Mouse (Mus musculus) activated CD4-positive, CD25-positive, alpha-beta regulatory T cell, adult 4 months (primary cell): ENCODE data around the gene Kcnk16. TPM values are rescaled to one million over a fixed set of nuclear protein-coding genes. Genes with fewer than 3 reads are reported as not detected.
"Not testable (repeated sequence)": the region's sequence is repeated elsewhere in the genome, so short reads cannot be mapped to it uniquely, and the experiment has no call there.

ENCODE experiments used
- ATAC-seq: one replicate; pipeline ENCODE4 v1.8.0; 2017
- polyA plus RNA-seq, 2 experiments: library from polyadenylated mRNA; unstranded; fragments of 100-300 nt; shearing (Covaris generic); gene quantifications; one replicate each; pipeline ENCODE4 v1.2.1; 2017

The Kcnk16 gene
- polyA plus RNA-seq, result not detected

DNA sequence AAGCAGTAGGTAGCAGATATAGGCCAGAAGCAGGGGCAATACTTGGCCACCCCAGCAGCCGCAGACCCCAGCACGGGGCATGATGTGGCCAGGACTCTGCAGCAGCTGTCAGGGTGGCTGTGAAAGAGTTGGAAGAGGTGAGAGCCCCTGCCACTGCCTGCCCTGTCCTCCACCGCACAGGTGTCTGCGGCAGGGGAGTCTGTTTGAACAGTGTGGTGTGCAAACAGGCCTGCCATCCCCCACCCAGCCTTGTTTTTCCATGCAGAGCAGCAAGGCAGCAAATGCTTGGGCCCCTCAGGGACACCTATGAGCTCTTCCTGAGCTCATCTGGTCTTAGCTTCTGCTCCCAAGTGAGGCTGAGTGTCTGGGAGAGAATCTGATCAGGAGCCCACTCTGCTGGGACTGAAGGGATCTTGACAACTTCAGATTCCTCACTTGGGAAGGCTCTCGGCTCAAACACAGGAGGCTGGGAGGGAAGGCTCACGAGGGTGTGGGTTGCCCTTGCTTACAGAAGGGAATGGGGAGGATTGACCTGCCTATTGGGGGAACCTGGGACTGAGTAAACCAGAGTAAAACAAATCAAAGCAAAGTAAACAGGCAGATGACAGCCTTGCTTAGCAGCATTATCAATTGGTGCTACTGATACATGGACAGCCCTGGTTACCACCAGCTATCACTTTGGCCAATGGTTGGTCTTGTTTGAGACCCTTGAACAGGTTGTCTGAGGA lies at the start of gene Kcnk16:
Kcnk16 (minus strand) TSS at position 118 of the 728 bp plus-strand sequence.
- no peak for ATAC-seq

DNA sequence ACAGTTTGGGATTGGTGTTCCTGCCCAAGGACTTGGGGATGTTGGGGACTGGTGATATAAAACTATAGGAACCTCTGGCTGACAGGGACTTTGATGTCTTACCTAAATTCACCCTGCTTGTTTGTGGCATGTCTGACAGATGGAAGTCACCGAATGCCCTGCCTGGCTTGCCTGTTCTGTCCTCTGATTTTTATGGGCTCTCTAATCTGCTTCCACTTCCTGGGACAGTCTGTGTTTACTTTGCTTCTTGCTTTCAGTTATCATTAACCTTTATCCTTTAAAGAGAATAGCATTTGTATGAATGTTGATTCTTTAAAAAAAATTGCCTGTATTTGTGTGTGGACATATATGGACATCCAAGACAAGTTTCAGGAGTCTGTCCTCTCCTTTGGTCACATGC lies 46.1 kb upstream of the Kcnk16 start:
- no peak for ATAC-seq

DNA sequence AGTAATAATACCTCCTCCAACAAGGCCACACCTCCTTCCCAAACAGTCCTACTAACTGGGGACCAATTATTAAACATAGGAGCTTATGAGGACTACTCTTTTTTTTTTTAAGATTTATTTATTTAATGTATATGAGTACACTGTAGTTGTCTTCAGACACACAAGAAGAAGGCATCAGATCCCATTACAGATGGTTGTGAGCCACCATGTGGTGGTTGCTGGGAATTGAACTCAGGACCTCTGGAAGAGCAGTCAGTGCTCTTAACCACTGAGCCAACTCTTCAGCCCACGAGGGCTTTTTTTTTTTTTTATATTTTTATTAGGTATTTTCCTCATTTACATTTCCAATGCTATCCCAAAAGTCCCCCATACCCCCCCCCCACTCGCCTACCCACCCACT lies 36.1 kb upstream of the Kcnk16 start:
- ATAC-seq, result not testable (repeated sequence)

DNA sequence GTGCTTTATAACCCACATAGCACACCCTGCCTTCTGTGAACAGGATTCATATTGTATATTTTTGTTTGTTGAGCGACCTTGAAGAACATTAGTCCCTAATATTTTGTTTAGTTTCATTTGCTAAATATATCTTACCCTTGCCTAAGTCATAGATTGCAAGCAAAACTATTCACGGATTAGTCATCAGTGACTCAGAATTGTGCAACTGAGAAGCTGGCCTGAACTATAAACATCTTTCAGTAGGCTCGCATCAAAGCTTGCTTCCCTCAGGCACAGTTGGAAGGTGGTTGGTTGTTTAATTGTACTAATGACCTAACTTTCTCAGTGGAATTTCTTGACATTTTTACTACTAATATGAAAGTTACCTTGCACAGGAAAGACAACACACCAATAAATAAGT lies 29.1 kb upstream of the Kcnk16 start:
- ATAC-seq, result no peak

DNA sequence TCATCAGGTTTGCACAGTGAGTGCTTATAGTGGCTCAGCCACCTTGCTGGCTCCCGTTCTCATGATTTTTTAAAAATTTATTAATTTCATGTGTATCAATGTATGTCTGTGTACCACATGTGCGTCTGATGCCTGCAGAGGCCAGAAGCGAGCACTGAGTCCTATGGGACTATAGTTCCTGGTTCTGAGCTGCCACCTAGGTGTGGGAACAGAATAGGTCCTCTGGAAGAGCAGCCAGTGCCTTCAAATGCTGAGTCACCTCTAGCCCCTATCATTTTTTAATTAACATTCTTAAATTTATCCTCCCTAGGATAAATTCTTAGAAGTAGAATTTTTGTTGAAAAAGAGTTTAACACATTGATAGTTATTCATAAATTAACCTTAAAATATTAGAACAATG lies 28.6 kb upstream of the Kcnk16 start:
- no peak for ATAC-seq

DNA sequence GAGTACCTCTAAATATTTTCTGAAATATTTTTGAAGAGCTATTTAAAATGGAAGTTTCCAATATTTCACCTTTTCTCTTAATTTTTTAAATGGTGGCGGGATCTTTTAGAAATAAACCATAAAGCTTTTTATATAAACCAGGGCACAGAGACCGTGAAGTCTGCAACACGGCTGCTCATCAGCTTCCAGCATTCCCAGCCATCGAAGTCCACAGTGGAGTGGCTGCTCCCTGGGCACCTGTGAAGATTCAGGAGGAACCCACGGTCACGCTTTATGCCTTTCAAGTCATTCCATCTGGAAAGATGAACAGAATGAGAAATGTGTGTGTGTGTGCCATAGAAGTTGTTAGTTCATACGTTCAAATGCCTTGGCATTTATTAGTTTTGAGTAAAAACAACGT lies 25.9 kb upstream of the Kcnk16 start:
- no peak for ATAC-seq

DNA sequence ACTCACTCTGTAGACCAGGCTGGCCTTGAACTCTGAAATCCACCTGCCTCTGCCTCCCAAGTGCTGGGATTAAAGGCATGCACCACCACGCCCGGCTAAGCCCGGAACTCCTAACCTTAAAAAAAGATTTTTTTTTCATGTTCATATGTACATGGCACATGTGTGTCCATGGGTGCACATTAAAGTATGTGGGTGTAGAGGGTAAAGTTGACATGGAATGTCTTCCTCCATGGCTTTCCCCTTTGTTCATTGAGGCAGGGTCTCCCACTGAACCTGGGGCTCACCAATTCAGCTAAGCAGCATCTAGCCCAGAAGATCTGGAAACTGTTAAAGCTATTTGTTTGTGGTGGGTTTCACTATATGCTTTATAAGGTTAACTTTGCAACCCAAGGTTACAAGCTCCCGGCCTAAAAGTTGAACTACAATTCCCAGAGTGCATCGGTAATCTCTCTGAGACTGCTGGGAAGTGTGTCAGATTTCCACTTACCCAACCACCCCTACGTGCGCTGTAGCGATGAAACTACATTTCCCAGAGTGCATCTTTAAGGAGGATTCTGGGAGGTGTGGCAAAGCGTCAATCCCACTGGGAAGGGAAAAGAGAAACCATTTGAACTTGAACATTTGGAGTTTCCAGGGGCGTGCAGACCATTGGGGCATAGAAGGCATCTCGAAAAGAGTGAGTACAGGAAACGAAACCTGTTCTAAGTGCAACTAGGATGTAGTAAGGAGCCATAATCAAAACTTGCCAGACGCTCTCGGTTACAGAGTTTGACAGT lies 25.3 kb upstream of the Kcnk16 start, which contains the start of gene Nudt13:
Nudt13 (plus strand) TSS at position 581 of the 776 bp plus-strand sequence.
- ATAC-seq, result peak; percentile 100

DNA sequence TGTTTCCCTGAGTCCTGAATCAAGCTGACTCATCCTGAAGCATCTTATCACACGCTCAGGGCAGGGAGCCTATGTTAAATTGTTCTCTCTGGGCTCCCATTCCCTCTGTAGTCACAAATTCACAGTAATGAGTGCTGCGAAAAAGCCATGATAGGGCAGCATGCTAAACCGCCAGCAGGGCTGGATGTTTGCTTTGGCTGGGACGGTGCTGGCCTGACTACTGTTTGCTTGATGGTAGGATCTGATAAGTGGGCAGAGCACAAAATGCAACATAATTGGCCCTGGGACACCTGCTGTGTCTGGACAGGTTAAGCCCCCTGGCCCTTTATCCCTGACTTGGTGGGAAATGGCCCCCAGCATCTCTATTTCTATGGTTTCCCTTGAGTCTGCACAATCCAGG lies 22.4 kb upstream of the Kcnk16 start:
- ATAC-seq, result no peak

DNA sequence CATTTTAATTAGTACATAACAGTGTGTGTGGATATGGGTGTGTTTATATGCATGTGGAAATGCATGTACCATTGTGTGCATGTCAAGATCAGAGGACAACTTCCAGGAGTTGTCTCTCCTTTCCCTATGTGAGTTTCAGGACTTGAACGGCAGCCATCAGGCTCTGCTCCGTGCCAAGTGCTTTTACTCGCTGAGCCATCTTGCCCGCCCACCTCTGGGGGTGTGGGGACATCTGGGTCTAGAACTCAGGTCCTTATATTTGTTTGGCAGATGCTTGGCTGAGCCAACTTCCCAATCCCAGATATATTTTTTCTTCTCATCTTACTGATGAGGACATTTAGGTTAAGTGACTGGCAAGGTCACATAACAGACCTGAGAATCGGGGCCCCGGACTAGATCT lies 578 bp downstream of the Kcnk16 start:
- ATAC-seq, result no peak

DNA sequence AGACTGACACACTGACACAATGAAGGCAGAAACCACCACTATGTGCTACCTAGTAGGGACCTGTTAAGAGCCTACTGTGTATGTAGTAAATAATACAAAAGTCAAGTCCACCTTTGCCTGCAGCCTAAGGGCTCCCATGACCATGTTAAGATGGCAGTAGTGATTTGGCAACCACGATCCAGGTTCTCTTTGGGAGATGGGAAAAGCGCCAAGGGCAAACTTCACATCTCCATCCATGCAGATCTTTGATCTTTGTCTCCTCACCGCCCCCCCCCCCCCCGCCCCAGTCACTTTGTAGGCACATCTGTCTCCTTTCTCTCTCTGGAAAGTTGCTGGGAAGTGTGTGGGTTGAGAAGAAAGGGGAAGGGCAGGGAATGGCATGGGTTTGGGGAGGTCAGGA lies 6.7 kb downstream of the Kcnk16 start:
- ATAC-seq, result no peak

DNA sequence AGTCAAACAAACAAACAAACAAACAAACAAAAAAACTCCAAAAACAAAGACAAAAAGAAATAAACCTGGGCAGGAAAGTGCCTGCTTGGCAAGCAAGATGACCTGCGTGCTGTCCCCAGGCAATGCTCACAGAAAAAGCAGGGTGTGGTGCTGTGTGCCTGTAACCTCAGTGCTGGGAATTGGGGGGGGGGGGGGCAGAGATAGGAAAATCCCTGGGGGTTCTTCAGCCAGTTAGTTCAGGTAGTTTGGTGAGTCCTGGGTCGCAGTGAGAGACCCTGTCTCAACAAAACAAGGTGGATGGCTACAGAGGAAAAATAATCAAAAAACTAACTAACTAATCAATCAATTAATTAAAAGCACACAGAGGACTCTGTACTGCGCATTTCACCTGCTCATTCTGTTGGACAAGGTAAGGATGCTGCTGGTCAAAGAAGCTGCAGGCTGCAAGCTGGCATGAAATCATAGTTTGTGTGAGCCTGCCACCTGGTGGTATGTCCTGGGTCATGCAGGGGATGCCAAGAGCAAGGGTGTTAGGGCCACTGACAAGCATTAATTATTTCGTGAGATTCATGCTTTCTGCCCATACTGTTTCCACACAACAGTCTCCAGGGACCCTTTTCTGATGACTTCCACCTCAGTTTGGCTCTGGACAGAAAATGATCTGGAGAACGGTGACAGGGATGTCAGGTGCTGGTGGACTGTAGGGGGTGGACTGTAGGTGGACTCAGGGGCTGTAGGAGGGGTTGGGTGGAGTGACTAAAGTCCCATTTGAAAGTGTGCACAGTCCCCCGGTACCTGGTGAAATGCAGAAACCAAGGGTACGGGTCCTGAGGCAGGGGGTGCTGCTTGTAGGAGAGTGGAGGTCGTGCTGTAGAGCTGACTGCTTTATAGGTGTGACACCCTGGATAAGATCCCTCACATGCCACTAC lies 10.6 kb downstream of the Kcnk16 start:
- ATAC-seq, result peak; percentile 36

DNA sequence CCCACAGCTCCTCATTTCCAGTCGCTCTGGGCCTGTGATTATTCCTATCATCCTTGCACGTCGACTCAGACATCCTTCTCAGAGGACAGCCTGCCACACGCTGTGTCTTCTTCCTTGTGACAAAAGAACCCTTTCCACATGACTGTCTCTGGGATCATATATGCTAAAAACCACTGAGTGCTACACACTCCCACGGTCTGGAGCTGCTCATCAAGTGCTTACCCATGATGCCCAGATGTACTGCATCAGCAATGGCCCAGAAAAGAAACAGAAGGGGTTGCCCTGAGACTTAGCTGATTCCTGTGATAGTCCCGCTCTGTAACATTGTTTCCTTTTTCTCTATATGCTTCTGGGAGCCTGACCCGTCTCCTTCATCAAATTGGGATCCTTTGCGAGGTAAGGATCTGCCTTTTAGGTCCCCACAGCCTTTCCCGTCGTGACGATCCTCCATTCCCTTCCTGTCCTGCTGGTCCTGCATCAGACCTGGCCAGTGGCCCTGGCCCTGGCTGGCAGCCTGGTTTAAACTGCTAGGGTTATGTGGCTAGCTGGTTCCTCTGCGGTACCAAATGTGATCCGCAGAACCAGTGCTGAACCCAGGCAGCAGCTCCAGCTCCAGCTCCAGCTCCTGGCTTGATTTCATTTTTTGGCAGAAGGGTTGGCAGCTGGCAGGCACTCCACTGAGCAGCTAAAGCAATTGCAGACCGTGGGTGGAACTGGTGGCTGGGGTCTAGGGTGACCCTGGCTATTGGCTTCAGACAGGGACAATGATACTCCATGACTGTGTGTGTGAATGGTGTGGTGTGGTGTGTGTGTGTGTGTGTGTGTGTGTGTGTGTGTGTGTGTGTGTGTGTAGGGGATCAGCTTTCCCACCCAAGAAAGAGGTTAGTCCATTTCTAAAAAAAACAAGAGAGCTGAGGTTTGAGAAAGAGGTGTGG lies 18.5 kb downstream of the Kcnk16 start:
- ATAC-seq, result no peak

DNA sequence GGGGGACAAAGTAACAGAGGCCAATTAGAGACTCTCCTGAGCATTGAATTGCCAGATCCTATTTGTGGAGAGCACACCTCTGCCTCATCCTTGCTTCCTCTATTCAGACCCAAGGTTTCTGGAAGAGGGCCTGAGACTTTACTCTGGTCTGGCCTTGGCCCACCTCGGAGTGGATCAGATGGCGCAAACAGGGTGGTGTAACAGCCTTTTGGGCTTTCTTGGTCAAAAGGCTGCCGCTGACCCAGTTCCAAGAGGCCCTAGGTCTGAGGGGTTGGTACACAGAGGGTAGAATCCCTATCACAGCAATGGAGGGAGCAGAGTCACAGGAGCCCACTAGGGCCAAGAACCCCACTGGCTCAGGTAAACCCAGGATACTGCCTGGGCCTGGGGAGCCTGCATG lies 21.0 kb downstream of the Kcnk16 start:
- ATAC-seq, result no peak

DNA sequence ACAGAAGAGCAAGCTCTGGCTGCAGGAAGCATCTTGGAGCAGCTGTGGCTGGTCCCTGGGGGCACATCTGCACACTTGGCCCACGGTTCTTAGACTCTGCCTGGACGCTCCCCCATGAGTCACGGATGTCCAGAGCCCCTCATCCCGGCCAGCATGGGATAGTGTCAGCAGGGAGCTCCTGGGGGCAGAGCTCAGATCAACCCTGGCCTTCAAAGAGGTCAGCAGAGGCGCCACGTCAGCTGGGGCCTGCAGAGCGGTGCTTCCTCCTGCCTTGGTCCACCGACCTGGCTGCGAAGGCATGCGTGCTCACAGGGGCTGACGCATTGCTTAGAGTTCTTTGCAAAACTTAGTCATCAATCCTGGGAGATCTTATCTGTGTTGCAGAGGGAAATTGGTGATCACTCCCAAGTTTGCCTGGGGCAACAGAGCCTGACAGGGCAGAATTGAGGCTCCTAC lies 22.2 kb downstream of the Kcnk16 start:
- ATAC-seq, result no peak

DNA sequence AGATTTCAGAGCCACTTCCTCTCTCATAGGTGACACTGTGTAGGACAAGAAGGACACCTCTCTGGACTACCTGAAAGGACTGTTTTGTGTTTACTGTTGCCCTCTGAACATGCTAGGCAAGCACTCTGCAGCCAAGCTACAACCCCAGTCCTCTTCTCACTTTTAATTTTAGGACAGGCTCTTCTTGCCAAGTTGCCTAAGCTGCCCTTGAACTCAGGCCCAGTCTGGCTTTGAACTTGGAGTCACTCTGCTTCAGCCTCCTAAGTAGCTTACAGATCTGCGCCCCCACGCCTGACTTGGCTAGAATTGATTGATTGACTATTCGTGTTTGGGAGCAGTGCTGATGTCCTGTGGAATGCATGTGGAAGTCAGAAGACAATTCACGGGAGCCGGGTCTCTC lies 23.1 kb downstream of the Kcnk16 start:
- no peak for ATAC-seq

DNA sequence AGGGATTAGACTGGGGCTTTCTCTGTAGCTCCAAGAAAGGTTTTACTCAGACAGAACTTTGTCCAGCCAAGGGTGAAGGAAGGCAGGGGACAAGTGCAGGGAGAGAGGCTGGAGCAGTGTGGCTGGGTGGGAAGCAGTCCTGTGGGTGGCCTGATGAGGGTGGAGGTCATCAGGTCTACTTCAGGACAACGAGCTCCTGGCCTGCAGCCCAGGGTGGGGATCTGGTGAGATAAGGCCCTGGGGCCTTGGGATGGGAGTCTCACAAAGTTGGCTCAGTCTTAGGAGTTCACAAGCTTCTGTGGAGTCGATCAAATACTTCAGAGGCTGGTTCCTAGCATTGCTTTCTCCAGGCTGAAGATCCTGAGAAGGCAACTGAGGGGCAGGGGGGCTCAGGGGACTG lies 23.7 kb downstream of the Kcnk16 start:
- no peak for ATAC-seq

DNA sequence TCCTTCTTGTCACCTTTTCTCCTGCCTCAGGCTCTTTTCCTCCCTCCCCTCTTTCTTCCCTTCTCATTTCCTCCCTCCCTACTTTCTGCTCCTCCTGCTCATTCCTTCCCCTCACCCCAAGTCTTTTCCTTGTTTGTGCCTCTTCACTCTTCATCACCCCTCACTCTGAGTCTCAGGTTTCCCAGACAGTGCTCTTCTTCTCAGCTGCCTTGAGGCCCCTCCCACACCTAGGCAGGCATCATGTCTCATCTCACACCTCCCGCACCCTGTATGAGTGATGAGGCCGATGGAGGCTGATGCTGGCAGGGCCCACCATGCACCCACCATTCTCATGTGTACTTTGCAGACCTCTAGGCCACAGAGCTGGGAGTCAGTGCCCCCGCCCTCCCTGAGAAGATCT lies 25.8 kb downstream of the Kcnk16 start:
- ATAC-seq, result no peak

DNA sequence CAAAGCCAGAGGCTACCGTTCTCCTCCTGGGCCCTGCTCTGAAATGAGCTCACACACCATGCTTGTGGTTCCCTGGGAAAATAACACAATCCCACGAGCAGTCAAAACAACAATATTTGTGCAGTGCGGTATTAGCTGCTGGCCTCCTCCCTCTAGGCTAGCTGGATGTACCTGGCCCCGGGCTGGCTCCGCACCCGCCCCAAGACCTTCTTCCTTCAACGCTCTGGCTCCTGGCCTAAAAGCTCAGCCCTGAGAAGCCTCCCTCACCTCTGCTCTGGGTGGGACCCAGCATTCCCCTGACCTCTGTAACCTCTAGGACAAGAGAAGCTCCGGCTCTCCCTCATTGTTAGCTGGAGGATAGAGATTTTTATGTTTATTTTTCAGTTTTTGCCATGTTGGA lies 26.5 kb downstream of the Kcnk16 start:
- no peak for ATAC-seq

DNA sequence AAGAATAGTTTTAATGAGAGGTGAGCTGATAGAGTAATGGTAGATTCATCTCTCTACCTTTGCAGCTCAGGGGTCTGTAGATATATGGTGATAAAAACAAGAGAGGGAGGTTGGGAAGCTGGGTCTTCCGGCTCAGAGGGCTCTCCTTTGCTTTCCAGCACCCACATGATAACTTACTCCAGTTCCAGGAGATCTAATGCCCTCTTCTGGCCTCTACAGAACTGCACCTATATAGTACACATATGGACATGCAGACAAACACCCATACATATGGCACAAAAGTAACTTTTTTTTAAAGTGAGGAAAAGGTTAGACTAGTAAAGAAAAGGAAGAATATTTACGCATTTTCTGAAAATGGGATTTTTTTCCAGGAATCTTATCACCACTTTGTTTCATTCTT lies 34.6 kb downstream of the Kcnk16 start:
- ATAC-seq, result no peak

DNA sequence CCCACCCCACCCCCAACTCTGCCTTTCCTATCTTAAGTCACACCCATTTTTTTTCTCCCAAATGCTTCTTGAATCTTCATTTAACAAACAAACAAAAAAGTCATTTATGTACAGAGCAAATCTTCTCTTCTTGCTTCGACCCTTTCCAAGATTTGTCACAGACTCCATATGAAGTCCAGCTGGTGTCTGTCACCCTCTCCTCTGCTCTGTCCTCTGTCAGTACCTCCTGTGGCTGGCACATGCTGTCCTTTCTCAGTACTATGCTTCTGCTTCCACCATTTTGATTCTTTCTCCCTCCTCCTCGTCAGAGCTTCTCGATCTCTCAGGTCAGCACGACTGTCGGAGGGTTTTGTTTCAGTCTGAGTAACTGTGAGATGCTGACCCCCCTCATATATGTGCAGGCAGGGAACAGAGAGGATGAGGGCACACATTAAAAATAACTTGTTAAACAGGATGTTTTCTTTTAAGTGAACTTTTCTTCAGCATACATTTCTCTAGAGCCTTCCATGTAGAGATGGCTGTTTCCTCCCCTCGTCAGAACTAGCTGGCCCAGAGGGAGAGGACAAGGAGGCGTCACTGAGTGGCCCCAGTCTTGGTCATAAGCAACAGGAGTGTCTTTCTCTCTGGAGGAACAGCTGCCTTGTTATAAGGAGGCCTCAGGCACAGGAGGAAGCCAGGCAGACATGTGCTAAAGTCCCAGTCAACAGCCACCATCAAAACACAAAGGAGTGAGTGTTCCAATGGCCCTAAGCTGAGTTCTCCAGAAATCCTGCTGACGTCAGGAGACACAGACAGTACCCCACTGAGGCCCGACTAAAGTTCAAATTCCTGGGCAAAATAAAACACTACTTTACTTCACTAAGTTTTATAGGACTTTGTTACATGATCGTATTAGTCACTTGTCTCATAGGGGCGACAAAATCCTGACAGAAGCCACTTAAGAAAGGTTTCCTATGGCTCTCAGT lies 35.7 kb downstream of the Kcnk16 start:
- ATAC-seq, result no peak

DNA sequence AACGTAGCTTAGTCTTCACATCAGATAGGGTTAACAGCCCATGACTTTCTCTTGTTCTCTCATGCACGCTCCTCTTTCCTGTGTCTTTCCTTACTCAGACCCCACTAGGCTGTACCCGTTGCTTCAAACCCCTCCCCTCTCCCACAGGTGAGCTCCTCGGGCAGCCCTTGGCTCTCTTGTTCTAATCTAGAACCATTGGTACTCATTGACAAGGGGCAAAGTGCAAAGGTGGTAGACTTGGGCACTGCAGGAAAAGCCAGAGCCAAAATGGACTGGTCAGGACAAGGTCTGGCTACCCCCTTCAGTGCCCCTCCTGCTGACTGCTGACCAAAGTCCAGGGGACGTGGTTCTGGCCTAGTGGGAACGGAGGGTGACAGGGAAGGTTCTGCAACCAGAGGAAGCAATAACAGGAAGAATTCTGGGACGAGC lies 38.9 kb downstream of the Kcnk16 start:
- no peak for ATAC-seq
